Mouse (Mus musculus): ENCODE data around the gene Prkce.

The Prkce gene

DNA sequence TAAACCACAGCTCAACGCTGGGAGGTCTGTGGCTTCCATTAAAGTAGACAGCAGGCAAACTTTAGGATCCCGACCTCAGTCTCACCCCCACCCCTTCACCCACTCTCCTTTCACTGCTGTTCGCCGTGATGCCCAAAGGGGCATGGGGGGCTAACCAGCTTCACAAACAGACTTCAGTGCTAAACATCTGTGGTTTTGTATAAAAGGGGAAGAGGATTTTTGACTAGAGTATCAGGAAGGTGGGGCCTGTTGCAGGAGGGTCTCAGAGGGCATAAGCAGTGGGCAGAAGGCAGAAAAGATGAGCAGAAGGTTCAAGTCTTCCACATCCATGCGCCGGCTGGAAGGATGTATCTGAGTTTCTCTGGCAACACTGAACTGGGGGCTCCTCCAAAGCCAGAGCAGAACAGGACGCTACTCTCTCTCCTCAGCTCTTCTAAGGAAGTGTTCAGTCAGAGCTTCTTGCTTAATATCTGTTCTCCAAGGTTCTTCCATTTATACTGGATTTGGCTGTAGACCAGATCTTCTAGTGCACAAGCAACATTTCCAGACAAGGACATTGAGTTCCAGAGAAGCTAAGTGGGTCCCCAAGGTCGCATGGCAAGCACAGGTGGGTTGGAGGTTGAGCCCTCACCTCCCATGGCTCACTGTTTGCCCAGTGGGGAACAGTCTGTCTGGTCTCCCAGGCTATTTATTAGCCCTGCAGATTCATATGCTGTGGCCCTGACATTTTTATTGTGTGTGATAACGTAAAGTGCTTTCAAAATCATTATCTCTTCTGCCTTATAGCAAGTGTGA, 2.8 kb downstream of the Prkce start:
- in situ Hi-C loops (cut with MseI, MboI) = loop anchor here in 1 of 2 experiments (5.0 kb wide), 2 partner anchors 42 to 277 kb away; no protein-coding TSS in a partner anchor

GRCm38 (mm10) chr17:86175516-86175915, 7.9 kb downstream of the Prkce start:
- in situ Hi-C loops (cut with MseI, MboI) = no loop called here

DNA sequence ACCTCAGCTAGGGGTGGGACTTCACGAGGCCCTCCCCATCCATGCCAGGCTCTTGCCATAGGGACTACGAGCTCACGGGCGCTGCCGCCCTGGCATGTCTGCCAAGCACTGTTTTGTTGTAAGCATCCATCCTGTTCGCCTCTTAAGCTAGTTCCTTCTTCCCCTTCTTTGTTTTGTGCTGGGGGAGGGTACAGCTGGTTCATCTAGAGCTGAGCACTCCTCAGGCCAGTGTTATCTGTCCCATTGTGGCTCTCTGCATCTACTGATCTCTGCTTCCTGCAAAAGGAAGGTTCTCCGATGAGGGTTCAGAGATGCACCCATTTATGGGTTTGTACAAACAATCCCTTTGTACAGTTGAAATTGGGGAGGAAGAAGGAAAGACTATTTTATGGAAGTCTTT, 9.1 kb downstream of the Prkce start:
- in situ Hi-C loops (cut with MseI, MboI) = no loop called here

- in situ Hi-C loops (cut with MseI, MboI) = no loop called here
Observed at GRCm38 (mm10) chr17:86183788-86184187, 16.2 kb downstream of the Prkce start.

DNA sequence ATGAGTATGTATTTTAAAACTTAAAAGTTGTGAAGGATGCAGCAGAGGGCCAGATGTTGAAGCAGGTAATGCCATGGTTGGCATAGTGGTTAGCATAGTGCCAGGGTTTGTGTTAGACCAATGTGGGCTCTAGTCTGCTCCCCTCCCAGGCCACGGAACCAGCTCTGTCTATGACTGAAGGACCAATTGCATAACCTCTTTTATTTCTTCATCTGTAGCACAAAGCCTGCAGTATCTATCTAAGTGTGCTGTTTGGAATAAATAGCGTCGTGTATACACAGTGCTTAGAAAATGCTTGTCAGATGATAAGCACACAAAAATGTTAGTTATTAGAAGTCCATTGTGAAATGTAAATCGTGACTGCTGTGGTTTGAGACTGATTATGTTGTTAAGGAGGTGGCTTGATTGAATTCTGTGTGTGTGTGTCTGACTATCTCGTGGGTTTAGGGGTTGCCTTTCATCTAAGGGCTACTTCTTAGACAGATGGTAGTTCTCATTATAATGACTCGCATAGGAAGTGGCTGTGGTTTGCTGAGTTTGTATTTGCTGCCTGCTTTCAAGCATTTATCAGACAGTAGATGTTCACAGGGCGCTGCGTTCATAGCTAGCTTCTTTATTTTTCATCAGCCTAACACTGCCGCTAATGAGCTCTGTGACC, 17.1 kb downstream of the Prkce start:
- in situ Hi-C loops (cut with MseI, MboI) = no loop called here

- in situ Hi-C loops (cut with MseI, MboI) = no loop called here
Observed at GRCm38 (mm10) chr17:86185584-86185983, 18.0 kb downstream of the Prkce start.

DNA sequence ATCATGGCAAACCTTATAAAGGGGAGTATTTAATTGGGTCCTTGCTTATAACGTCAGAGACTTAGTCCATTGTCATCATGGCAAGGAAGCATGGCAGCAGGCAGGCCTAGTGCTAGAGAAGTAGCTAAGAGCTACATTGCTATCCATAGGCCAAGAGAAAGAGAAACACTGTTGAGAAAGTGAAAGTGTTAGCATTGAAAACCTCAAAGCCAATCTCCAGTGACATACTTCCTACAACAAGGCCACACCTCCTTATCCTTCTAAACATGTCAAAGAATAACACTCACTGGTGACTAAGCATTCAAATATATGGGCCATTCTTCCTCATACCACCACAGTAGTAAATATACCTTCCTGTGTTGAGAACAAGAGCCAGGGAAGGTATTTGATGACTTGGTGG, 20.2 kb downstream of the Prkce start:
- in situ Hi-C loops (cut with MseI, MboI) = no loop called here

GRCm38 (mm10) chr17:86193979-86194378, 26.4 kb downstream of the Prkce start:
- in situ Hi-C loops (cut with MseI, MboI) = no loop called here

DNA sequence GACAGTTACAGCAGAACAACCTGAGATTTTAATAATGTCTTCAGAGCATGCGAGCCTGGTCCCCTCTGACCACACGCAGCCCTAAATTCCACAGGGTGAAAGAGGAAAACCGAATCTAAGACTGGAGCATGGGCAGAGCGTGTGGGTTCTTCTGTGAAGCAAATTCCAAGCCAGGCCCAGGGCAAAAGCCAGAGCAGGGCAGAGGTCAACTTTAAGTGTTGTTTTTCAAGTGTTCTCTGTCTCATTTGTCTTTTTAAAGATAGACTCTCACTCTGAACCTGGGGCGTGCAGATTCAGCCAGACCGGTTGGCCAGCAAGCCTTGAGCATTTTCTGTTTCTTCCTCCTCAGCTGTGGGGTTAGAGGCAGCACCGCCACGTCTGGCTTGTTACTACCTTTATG, 27.3 kb downstream of the Prkce start:
- in situ Hi-C loops (cut with MseI, MboI) = no loop called here

DNA sequence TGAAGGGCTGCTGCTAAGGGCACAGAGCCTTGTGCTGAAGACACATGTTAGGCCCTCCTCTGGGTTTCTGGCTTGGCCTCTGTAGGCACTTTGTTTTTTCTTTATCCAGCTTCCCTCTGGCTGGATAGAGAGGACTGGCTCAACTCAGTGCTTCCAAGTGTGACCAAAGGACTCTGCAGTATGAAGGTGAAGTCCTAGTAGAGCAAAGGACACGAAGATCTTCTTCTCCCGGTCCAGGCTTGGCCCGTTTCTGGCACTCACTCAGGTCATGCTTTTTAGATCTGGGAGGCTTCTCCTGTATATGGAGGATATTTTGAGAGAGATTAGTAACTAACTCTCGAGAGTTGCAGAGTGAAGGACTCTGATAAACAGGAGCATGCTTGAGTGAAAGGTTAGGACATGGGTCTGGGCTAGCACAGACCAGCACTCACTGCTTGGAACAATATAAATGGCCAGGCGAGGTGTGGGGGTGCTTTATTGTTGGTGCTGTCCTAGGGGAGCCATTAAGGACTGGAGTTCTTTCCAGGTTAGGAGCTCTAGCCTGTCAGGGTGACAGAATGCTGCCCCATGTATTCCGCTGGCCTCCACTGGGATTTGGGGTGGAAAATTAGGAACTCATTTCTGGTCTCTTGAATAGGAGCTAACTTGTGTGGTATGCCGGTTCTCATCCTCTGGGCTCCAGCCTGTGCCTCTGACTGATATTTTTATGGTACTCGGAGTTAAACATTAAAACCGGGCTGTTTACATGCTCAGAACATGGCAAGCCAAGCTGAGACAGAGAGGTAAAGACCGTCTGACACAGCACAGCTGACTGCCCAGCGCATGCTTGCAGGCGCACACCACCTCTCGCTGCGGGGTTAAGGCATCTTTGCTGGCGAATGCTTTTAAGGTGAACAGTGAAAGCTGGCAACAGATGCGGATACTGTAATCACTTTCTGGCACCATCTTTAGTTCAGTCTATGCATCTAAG, 31.2 kb downstream of the Prkce start:
- in situ Hi-C loops (cut with MseI, MboI) = no loop called here

- in situ Hi-C loops (cut with MseI, MboI) = no loop called here
Observed at GRCm38 (mm10) chr17:86201981-86202380, 34.4 kb downstream of the Prkce start.

DNA sequence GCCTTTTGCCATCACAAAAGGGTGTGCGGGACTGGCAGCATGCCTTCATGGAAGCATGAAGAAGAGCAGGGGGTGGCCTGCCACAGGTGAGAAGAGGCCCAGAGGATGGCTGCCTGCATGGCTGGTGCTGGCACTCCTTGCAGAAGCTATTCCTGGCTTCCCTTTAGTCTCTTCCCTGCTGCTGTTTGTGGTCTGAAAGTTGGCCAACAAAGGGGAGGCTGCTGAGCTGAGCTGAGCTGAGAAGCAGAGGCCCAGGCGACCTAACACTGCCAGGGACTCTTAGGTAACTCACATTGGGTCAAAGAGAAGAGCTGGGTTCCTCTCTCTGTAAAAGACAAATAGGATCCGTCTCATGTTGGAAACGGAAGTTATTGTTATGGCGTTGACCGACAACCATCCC, 35.4 kb downstream of the Prkce start:
- in situ Hi-C loops (cut with MseI, MboI) = no loop called here

DNA sequence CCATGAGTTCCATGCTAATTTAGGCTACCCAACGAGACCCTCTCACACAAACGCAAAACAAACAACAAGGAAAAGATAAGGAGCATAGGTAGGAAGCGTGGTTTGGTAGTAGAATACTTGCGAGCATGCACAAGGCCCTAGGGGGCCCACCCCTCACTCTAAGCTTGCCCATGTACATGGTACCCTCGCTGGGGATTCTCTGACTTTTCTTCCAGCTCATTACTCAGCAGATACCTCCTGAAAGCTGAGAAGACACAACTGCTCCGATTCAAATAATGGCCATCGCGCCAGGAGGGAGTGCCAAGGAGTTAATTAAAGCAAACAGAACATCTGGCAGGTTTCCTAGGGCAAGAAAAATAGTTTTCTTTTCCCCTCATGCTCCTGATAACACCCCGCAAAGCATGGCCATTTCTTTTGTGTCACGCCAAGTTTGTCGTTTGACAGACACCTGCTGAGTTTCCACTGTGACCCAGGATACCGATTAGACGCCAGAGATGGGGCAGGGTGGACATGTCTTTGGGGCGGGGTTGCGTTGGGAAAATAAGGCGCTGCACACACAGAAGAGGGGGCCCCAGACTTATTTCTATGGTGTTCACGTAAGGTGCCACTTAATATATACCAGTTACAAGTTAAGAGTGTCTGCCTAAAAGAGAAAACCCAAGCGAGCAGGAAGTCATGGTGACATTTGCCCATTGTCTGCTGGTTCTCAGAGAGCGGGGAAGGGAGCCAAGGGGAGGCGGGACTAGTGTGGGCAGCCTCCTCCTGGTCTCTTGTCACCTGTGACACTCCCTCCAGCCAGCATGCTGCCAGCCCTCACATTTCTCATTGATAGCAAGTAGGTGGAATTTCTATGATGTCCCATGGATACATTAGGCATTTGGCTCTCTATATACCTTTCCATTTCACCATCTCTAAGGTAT, 36.2 kb downstream of the Prkce start:
- in situ Hi-C loops (cut with MseI, MboI) = no loop called here

GRCm38 (mm10) chr17:86206289-86206688, 38.7 kb downstream of the Prkce start:
- in situ Hi-C loops (cut with MseI, MboI) = no loop called here

- in situ Hi-C loops (cut with MseI, MboI) = no loop called here
Observed at GRCm38 (mm10) chr17:86208057-86208820, 40.7 kb downstream of the Prkce start.

DNA sequence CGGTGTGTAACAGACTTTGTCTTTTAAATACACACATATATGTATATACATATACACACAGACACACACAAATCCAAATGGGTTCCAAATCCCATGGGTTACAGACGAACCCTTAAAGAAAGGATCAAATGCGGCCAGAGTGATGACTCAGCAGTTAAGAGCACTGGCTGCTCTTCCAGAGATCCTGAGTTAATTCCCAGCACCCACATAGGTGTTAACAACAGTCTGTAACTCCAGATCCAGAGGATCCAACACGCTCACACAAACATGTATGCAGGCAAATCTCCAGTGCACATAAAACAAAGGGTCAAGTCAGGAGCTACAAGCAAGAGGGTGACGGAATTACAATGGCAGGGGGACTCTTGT, 41.2 kb downstream of the Prkce start:
- in situ Hi-C loops (cut with MseI, MboI) = no loop called here

DNA sequence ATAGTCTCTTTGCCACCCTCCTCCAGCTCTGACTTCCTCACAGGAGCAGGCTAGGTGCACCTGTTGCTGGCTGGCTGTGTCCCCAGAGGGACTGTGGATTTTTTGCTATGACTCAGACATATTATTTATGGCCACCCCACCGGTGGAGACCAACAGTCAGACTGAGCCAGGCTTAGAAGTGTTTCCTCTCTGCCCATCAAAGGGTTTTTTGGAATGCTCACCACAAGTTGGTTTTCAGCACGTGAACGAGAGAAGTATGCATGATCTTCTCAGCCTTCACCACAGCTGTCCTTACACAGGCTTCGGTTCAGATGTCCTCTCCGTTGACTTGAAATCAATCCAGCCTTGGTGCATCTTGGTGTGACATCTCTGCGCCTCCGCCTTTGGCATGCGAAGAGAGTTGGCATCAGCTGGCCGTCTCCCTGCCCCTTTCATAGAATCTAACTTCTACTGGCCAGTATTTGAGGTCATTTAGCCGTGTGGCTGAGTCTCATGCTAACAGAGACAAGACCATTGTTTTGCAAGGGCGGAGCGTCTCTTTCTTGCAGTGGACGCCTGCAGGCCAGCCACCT, 42.2 kb downstream of the Prkce start:
- in situ Hi-C loops (cut with MseI, MboI) = loop anchor here in 1 of 2 experiments (5.0 kb wide), 1 partner anchor 37 kb away; no protein-coding TSS in a partner anchor

GRCm38 (mm10) chr17:86212204-86212603, 44.6 kb downstream of the Prkce start:
- in situ Hi-C loops (cut with MseI, MboI) = loop anchor here in 1 of 2 experiments (5.0 kb wide), 1 partner anchor 40 kb away; no protein-coding TSS in a partner anchor

GRCm38 (mm10) chr17:86214285-86214684, 46.7 kb downstream of the Prkce start:
- in situ Hi-C loops (cut with MseI, MboI) = loop anchor here in 1 of 2 experiments (5.0 kb wide), 1 partner anchor 42 kb away; no protein-coding TSS in a partner anchor
